Mouse (Mus musculus) Patski (cell line): ENCODE data around the gene Gsto1. TPM values are rescaled to one million over a fixed set of nuclear protein-coding genes. Genes with fewer than 3 reads are reported as not detected.
A peak's percentile ranks its signal among the peaks of the same experiment; 100 is the strongest.

Source experiments
- ATAC-seq: fragments of 100-300 bp; one replicate; pipeline ENCODE4 v1.8.0; 2021
- CTCF ChIA-PET: fragments of 350-600 bp; sonication (Branson Sonifier 250); formaldehyde crosslinking; loops from one replicate; lab custom pipeline; 2022; ENCODE audit warnings: inconsistent platforms; lab: Charles Lee
- POLR2A ChIA-PET: fragments of 350-600 bp; sonication (Branson Sonifier 250); formaldehyde crosslinking; loops from one replicate; lab custom pipeline; 2022; ENCODE audit warnings: antibody characterized with exemption, inconsistent platforms; lab: Charles Lee
- DNase-seq: peaks from one replicate; pipeline ENCODE4 v3.0.0-alpha.2; 2011; ENCODE audit warnings: low read depth, low spot score
- H3K27me3 ChIP-seq: fragments of 371-371 bp; one replicate; pipeline ENCODE4 v1.5.1; 2021
- CTCF ChIP-seq: fragments of 100-300 bp; IDR thresholded peaks from one replicate; pipeline ENCODE4 v1.5.1; 2021
- in situ Hi-C: fragments of 300-500 bp; cut with MboI; formaldehyde crosslinking; loops from 3 replicates; pipeline ENCODE4 v1.11.1; 2018; ENCODE audit warnings: low pct_unique_long_range_greater_than_20kb, mixed read lengths
- polyA plus RNA-seq: library from polyadenylated mRNA; unstranded; gene quantifications from one replicate; pipeline ENCODE4 v1.2.3, GENCODE M21; 2021

Gene Gsto1
- polyA plus RNA-seq, 1 experiment from 2014 or later, result 86.5 TPM

- TF ChIP-seq CTCF, result no peak
- CTCF ChIA-PET, result interaction anchor here (1.1 kb wide), 2 partner anchors 11 to 76 kb away, joined by 3 to 6 read pairs; no protein-coding TSS in a partner anchor
- ATAC-seq, result peak; percentile 79
- H3K27me3 ChIP-seq, result no peaks in the 10 kb centered on the region
- DNase-seq, result no peak
- in situ Hi-C loops, result no loop called here
- POLR2A ChIA-PET, result no interaction called here
These were observed 597 bp upstream of the Gsto1 start for GRCm38 (mm10) chr19:47853951-47854795.

GRCm38 (mm10) chr19:47857957-47858942, 3.5 kb downstream of the Gsto1 start:
- no peak for TF ChIP-seq CTCF
- H3K27me3 ChIP-seq, result no peaks in the 10 kb centered on the region
- DNase-seq (no peak), ATAC-seq (no peak)
- ChIA-PET CTCF (no interaction called here), POLR2A (interaction anchor here (0.7 kb wide), 1 partner anchor 418 kb away, joined by 3 read pairs; no protein-coding TSS in a partner anchor)
- in situ Hi-C loops, result no loop called here

- POLR2A ChIA-PET, result interaction anchor here (0.7 kb wide), 1 partner anchor 419 kb away, joined by 3 read pairs; no protein-coding TSS in a partner anchor
- no peaks in the 10 kb centered on the region for H3K27me3 ChIP-seq
- DNase-seq (no peak), ATAC-seq (no peak)
- TF ChIP-seq CTCF, result no peak
- in situ Hi-C loops, result no loop called here
- CTCF ChIA-PET, result no interaction called here
These were observed 4.4 kb downstream of the Gsto1 start for GRCm38 (mm10) chr19:47859180-47859579.

GRCm38 (mm10) chr19:47862581-47862980, 7.8 kb downstream of the Gsto1 start:
- H3K27me3 ChIP-seq, result no peaks in the 10 kb centered on the region
- no peak for ATAC-seq
- ChIA-PET CTCF (no interaction called here), POLR2A (no interaction called here)
- TF ChIP-seq CTCF, result no peak
- in situ Hi-C loops, result no loop called here
- no peak for DNase-seq

- ChIA-PET POLR2A (no interaction called here), CTCF (no interaction called here)
- TF ChIP-seq CTCF, result no peak
- in situ Hi-C loops, result no loop called here
- no peak for ATAC-seq
- no peak for DNase-seq
- no peaks in the 10 kb centered on the region for H3K27me3 ChIP-seq
These were observed 9.3 kb downstream of the Gsto1 start for GRCm38 (mm10) chr19:47864051-47864450.

GRCm38 (mm10) chr19:47864721-47865120, 10.0 kb downstream of the Gsto1 start:
- in situ Hi-C loops, result no loop called here
- ATAC-seq, result no peak
- no peaks in the 10 kb centered on the region for H3K27me3 ChIP-seq
- ChIA-PET CTCF (interaction anchor here (1.0 to 5.5 kb wide), 2 partner anchors 11 to 17 kb away, joined by 3 to 33 read pairs; no protein-coding TSS in a partner anchor), POLR2A (no interaction called here)
- TF ChIP-seq CTCF, result no peak
- no peak for DNase-seq

GRCm38 (mm10) chr19:47865353-47865947, 10.7 kb downstream of the Gsto1 start, which contains the start of gene Gsto2:
TSS of gene Gsto2 (plus strand) at chr19:47865534.
- peak; percentile 68 for DNase-seq
- ATAC-seq, result peak; percentile 100
- H3K27me3 ChIP-seq, result no peaks in the 10 kb centered on the region
- in situ Hi-C loops, result no loop called here
- peak; percentile 85 for TF ChIP-seq CTCF
- POLR2A ChIA-PET, result interaction anchor here (0.7 to 1.2 kb wide), 2 partner anchors 9 to 405 kb away, joined by 4 read pairs; no protein-coding TSS in a partner anchor
- CTCF ChIA-PET, result interaction anchor here (0.9 to 5.5 kb wide), 10 partner anchors 11 to 69 kb away, joined by 3 to 33 read pairs (median 4); partner anchors contain the start of genes Cfap43 and Itprip

- in situ Hi-C loops, result no loop called here
- DNase-seq (no peak), ATAC-seq (no peak)
- TF ChIP-seq CTCF, result no peak
- no peaks in the 10 kb centered on the region for H3K27me3 ChIP-seq
- POLR2A ChIA-PET, result interaction anchor here (0.9 kb wide), 1 partner anchor 37 kb away, joined by 3 read pairs; no protein-coding TSS in a partner anchor
- CTCF ChIA-PET, result interaction anchor here (0.8 to 5.5 kb wide), 3 partner anchors 9 to 64 kb away, joined by 3 to 33 read pairs (median 11); no protein-coding TSS in a partner anchor
These were observed 12.9 kb downstream of the Gsto1 start for GRCm38 (mm10) chr19:47867628-47868175.

- DNase-seq, result no peak
These were observed 14.2 kb downstream of the Gsto1 start for GRCm38 (mm10) chr19:47868951-47869350.

More at GRCm38 (mm10) chr19:47868951-47869350, 14.2 kb downstream of the Gsto1 start:
- ChIA-PET POLR2A (no interaction called here), CTCF (interaction anchor here (3.0 to 5.5 kb wide), 2 partner anchors 13 to 63 kb away, joined by 11 to 33 read pairs; no protein-coding TSS in a partner anchor)
- no peak for ATAC-seq
- TF ChIP-seq CTCF, result no peak
- in situ Hi-C loops, result no loop called here
- no peaks in the 10 kb centered on the region for H3K27me3 ChIP-seq
